Mouse (Mus musculus) forebrain, embryonic 16.5 days (tissue): ENCODE measurements around the gene 6430628N08Rik. TPM values are rescaled to one million over a fixed set of nuclear protein-coding genes. Genes with fewer than 3 reads are reported as not detected.
A peak's percentile ranks its signal among the peaks of the same experiment; 100 is the strongest.

ENCODE experiments used
- ATAC-seq: fragments of 200-750 bp; cut with Nextera tagmentation; 2 replicates; pipeline ENCODE4 v1.8.0; 2017; ENCODE audit warnings: mild to moderate bottlenecking, moderate library complexity
- H3K27ac ChIP-seq: fragments of 300-500 bp; sonication (generic); 2 replicates; pipeline ENCODE4 v1.5.1; 2014; ENCODE audit warnings: low read length, control low read depth
- H3K27me3 ChIP-seq: fragments of 300-500 bp; sonication (generic); replicated peaks from 2 replicates; pipeline ENCODE4 v1.6.1; 2014; ENCODE audit warnings: low read length; ENCODE audit not compliant: control insufficient read depth, insufficient read depth
- H3K36me3 ChIP-seq: fragments of 300-500 bp; sonication (generic); 2 replicates; pipeline ENCODE4 v1.6.1; 2014; ENCODE audit not compliant: control insufficient read depth, insufficient read depth
- H3K4me1 ChIP-seq: fragments of 300-500 bp; sonication (generic); replicated peaks from 2 replicates; pipeline ENCODE4 v1.6.1; 2014; ENCODE audit warnings: low read length; ENCODE audit not compliant: control insufficient read depth, insufficient read depth
- H3K4me2 ChIP-seq: fragments of 300-500 bp; sonication (generic); 2 replicates; pipeline ENCODE4 v1.6.1; 2014; ENCODE audit warnings: mild to moderate bottlenecking, low read length, control low read depth
- H3K4me3 ChIP-seq: fragments of 300-500 bp; sonication (generic); replicated peaks from 2 replicates; pipeline ENCODE4 v1.5.1; 2014; ENCODE audit warnings: mild to moderate bottlenecking, low read length, control low read depth
- H3K9ac ChIP-seq: fragments of 300-500 bp; sonication (generic); replicated peaks from 2 replicates; pipeline ENCODE4 v1.6.1; 2014; ENCODE audit warnings: low read depth, low read length, control low read depth
- H3K9me3 ChIP-seq: fragments of 300-500 bp; sonication (generic); 2 replicates; pipeline ENCODE4 v1.6.1; 2016; ENCODE audit warnings: low read length; ENCODE audit not compliant: control insufficient read depth
- WGBS: fragments of 180-500 bp; shearing (Covaris S2); extraction: QIAGEN DNeasy Blood & Tissue Kit; methylation state at CpG from one replicate; pipeline ENCODE4 v1.1.7; 2014; 5-methylcytosine and 5-hydroxymethylcytosine counted together
- polyA plus RNA-seq: library from polyadenylated mRNA; unstranded; fragments of >200 nt; fragmentation: Nextera tagmentation; extraction: Ambion mirVana; gene quantifications from 2 replicates; pipeline ENCODE4 v1.2.1, GENCODE M21; 2015

Gene 6430628N08Rik
- polyA plus RNA-seq = 0.15 and 0.47 TPM in 2 replicates

DNA sequence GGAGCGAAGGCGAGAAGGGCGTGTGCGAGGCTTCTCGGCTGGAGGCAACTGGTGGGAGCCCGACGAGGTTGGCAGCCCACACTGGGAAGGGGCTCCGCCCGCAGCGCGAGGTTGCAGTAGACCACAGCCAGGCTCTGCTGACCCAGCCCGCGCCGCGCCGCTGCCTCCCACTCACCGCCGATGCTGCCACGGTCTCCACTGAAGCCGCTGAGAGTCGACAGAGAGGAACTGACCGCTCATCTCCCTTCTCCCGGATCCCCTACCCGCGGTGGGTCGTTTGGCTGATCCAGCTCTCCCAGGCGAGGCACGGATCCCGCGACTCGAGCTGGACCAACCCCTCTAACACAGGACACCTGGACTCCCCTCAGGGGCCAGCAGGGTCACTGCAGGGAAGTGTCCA, at the start of gene 6430628N08Rik:
Gene 6430628N08Rik (plus strand): TSS at position 113 of the 400 bp plus-strand sequence.
- peak within 1 kb of the TSS; percentile 43 for H3K9ac ChIP-seq
- no peaks in the 10 kb centered on the region for H3K9me3 ChIP-seq
- H3K4me3 ChIP-seq = peak within 1 kb of the TSS; percentile 28
- 2% methylated on average over 27 of the region's 31 CpGs for WGBS
- peaks cover 17% of the 10 kb centered on the region; the same call in 1 of the 2 replicates for H3K27me3 ChIP-seq
- peak within 1 kb of the TSS; percentile 53 for H3K4me2 ChIP-seq
- H3K36me3 ChIP-seq = no peaks in the 10 kb centered on the region
- 0 out of 2 replicates have a peak, but pooled peaks have one; percentile 23 for ATAC-seq
- no peak within 1 kb of the TSS for H3K27ac ChIP-seq
- H3K4me1 ChIP-seq = peaks cover 7% of the 10 kb centered on the region

GRCm38 (mm10) chr4:115840842-115841241, 49.6 kb upstream of the 6430628N08Rik start:
- no peak for ATAC-seq
- no peak overlapping the region for H3K4me3 ChIP-seq
- H3K9me3 ChIP-seq = no peaks in the 10 kb centered on the region
- H3K4me1 ChIP-seq = peaks cover 6% of the 10 kb centered on the region
- no peaks in the 10 kb centered on the region for H3K27me3 ChIP-seq
- no peak overlapping the region for H3K9ac ChIP-seq
- no peaks in the 10 kb centered on the region for H3K36me3 ChIP-seq
- 90% methylated on average over 4 of the region's 4 CpGs for WGBS
- H3K27ac ChIP-seq = no peak overlapping the region
- no peak overlapping the region for H3K4me2 ChIP-seq

DNA sequence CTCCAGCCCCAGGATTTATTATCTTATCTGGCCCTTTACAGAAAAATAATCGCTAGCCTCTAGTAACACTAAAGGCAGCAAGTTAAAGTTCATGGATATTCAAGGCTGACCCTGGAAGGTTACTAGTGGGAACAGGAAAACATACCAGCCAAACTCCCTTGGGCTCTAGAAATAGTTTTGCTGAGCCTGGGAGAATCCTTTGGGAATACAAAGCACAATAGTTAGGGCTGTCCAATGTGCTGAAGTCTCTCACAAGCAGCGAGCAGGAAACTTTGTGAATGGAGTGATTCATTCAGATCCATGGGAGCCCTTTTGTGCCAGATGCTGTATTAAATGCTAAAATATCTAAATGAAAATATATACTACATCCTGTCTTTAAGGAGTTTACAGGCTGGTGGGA, 43.8 kb upstream of the 6430628N08Rik start:
- Histone ChIP-seq H3K9me3 (no peaks in the 10 kb centered on the region), H3K27me3 (no peaks in the 10 kb centered on the region), H3K4me2 (no peak overlapping the region), H3K9ac (no peak overlapping the region), H3K4me3 (no peak overlapping the region), H3K36me3 (no peaks in the 10 kb centered on the region), H3K4me1 (peaks cover 9% of the 10 kb centered on the region; the same call in 1 of the 2 replicates), H3K27ac (no peak overlapping the region)
- no peak for ATAC-seq
- 52% methylated on average over 2 of the region's 2 CpGs for WGBS

DNA sequence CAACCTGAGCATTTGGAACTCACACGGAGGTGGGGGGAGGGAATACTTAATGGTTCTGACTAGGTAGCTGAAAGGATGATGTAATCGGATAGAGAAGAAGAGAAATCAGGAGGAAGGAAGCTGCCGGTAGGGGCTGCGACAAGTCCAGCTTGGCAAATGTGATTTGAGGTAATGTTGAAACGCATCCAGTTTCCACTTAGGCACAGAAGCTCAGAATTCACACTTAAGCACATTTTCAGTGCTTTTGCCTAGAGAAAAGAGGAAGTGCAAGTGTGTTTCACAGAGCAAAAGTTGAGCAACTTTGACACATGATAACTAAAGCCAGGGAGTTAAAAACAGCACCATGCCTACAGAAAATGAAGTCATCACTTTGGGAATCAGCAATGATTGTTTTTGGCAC, 43.1 kb upstream of the 6430628N08Rik start:
- Histone ChIP-seq H3K36me3 (no peaks in the 10 kb centered on the region), H3K4me3 (no peak overlapping the region), H3K9ac (no peak overlapping the region), H3K4me2 (no peak overlapping the region), H3K4me1 (peaks cover 9% of the 10 kb centered on the region; the same call in 1 of the 2 replicates), H3K9me3 (no peaks in the 10 kb centered on the region), H3K27ac (no peak overlapping the region), H3K27me3 (no peaks in the 10 kb centered on the region)
- ATAC-seq = 0 out of 2 replicates have a peak, but pooled peaks have one; percentile 45
- 22% methylated on average over 5 of the region's 5 CpGs for WGBS

DNA sequence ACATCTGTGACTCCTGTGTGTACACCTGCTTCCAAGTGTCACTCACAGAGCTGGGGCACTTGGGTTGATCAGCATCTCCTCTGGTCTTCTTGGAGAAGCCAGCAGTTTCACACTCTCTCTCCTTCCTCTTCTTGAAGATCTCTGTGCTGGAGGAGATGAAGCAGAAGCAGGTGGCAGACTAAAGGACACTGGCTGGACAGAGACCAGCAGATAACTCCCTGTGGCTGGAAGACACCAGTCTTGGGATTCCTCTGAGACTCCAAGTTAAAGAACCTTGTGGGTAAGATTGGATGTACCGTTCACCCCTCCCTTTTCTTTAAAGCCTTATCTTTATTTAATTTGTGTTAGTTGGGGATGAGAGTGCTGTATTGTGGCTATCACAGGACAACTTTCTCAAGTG, 42.4 kb upstream of the 6430628N08Rik start:
- H3K4me2 ChIP-seq = no peak overlapping the region
- no peak for ATAC-seq
- no peak overlapping the region for H3K27ac ChIP-seq
- no peaks in the 10 kb centered on the region for H3K9me3 ChIP-seq
- 100% methylated on average over 1 of the region's 1 CpGs for WGBS
- H3K4me1 ChIP-seq = peaks cover 9% of the 10 kb centered on the region; the same call in 1 of the 2 replicates
- no peaks in the 10 kb centered on the region for H3K27me3 ChIP-seq
- H3K4me3 ChIP-seq = no peak overlapping the region
- H3K36me3 ChIP-seq = no peaks in the 10 kb centered on the region
- no peak overlapping the region for H3K9ac ChIP-seq

- WGBS = 75% methylated on average over 8 of the region's 8 CpGs
- no peaks in the 10 kb centered on the region for H3K36me3 ChIP-seq
- no peaks in the 10 kb centered on the region for H3K27me3 ChIP-seq
- peaks cover 9% of the 10 kb centered on the region; the same call in 1 of the 2 replicates for H3K4me1 ChIP-seq
- no peaks in the 10 kb centered on the region for H3K9me3 ChIP-seq
- no peak for ATAC-seq
- no peak overlapping the region for H3K4me3 ChIP-seq
- no peak overlapping the region for H3K4me2 ChIP-seq
- no peak overlapping the region for H3K9ac ChIP-seq
- H3K27ac ChIP-seq = no peak overlapping the region
Measured at GRCm38 (mm10) chr4:115848990-115849677, 41.3 kb upstream of the 6430628N08Rik start.

GRCm38 (mm10) chr4:115850111-115850510, 40.4 kb upstream of the 6430628N08Rik start:
- ATAC-seq = no peak
- Histone ChIP-seq H3K9me3 (no peaks in the 10 kb centered on the region), H3K27ac (no peak overlapping the region), H3K9ac (no peak overlapping the region), H3K27me3 (no peaks in the 10 kb centered on the region), H3K4me1 (peaks cover 10% of the 10 kb centered on the region), H3K4me3 (no peak overlapping the region), H3K4me2 (no peak overlapping the region), H3K36me3 (no peaks in the 10 kb centered on the region)
- WGBS = 76% methylated on average over 2 of the region's 2 CpGs

DNA sequence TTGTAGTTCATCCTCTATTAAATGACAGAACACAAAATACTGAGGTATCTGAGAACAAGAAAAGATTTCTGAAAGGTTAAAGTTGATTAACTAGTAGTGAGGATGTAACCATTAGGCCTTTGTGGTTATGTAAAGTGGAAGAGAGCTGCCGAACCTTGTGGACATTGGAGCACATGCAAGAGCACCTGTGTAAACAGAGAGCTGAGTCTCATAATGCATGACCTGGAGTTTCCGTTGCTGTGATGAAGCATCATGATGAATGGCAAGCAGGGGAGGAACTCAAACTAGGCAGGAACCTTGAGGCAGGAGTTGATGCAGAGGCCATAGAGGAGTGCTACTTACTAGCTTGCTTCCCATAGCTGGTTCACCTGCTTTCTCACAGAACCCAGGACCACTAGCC, 39.8 kb upstream of the 6430628N08Rik start:
- Histone ChIP-seq H3K4me1 (peaks cover 16% of the 10 kb centered on the region), H3K9me3 (no peaks in the 10 kb centered on the region), H3K27ac (no peak overlapping the region), H3K4me3 (no peak overlapping the region), H3K4me2 (no peak overlapping the region), H3K27me3 (no peaks in the 10 kb centered on the region), H3K36me3 (no peaks in the 10 kb centered on the region), H3K9ac (no peak overlapping the region)
- no peak for ATAC-seq
- WGBS = 63% methylated on average over 2 of the region's 2 CpGs

DNA sequence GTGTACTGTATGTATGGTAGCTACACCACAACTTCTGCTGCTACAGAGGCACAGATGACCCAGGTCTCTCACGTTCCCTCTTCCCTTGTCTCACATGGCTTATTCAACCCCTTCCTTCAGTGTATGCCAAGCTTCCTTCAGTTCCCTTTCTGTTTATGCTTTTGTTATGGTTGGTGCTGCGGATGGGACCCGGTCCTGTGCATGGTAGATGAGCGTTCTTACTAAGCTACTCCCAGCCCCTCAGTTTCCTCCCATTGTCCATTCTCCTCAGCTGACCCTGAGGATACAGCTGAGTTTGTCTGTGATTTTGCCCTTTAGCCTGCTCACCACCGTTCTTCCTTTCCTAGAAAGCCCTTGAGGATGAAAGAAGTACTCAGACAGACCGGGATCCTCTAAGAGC, 38.9 kb upstream of the 6430628N08Rik start:
- no peak for ATAC-seq
- Histone ChIP-seq H3K9me3 (no peaks in the 10 kb centered on the region), H3K4me3 (no peak overlapping the region), H3K4me1 (peaks cover 25% of the 10 kb centered on the region), H3K4me2 (no peak overlapping the region), H3K36me3 (no peaks in the 10 kb centered on the region), H3K27me3 (no peaks in the 10 kb centered on the region), H3K9ac (no peak overlapping the region), H3K27ac (no peak overlapping the region)
- 82% methylated on average over 6 of the region's 6 CpGs for WGBS
